In genomic region chr11:61022550-61023391, GRCm38 (mm10) we compare ENCODE assay signal across 9 mouse cellular contexts. TPM values are rescaled to one million over a fixed set of nuclear protein-coding genes. Genes with fewer than 3 reads are reported as not detected.
DNase-seq lines count a peak whose midpoint lies in the region; ATAC-seq and TF ChIP-seq lines count a peak whose summit lies in the region.
"Had no signal": no experiment of that assay in that cellular context is flagged by ENCODE, and none has a peak within 500 bp of the region (broad histone marks: within the 10 kb centered on the region; RNA-seq: fewer than 3 reads in every experiment).

Kcnj12 (plus strand) TSS chr11:61022564.

- intact Hi-C loops in heart, postnatal 25 days (cut with DNase I): loop anchor here (5.0 kb wide), 1 partner anchor 35 kb away; no protein-coding TSS in a partner anchor

- WGBS in liver, postnatal 0 days (ENCODE audit: insufficient replicate concordance): 1% methylated on average over 48 of the region's 81 CpGs

- H3K4me2 ChIP-seq in liver, postnatal 0 days (ENCODE audit: low read depth, low read length): peak within 1 kb of the TSS; percentile 58

- no peak within 1 kb of the TSS for H3K9ac ChIP-seq in liver, postnatal 0 days (replicated peaks)

- no peaks in the 10 kb centered on the region for H3K36me3 ChIP-seq in liver, postnatal 0 days (replicated peaks; ENCODE audit: insufficient read depth, low read length)

- TF ChIP-seq EP300 in liver, postnatal 0 days (IDR thresholded peaks at IDR 0.05; ENCODE audit: low read depth): no peak

- no peak within 1 kb of the TSS for H3K27ac ChIP-seq in liver, postnatal 0 days (ENCODE audit: low read depth)

- TF ChIP-seq CTCF in liver, postnatal 0 days (IDR thresholded peaks at IDR 0.05; ENCODE audit: low read depth): no peak

- H3K27me3 ChIP-seq in liver, postnatal 0 days (ENCODE audit: insufficient read depth, low read length): peaks cover 56% of the 10 kb centered on the region

- H3K9me3 ChIP-seq in liver, postnatal 0 days (ENCODE audit: low read length): no peaks in the 10 kb centered on the region

- peaks cover 4% of the 10 kb centered on the region; the same call in 1 of the 2 replicates for H3K4me1 ChIP-seq in liver, postnatal 0 days (ENCODE audit: insufficient read depth)

- ATAC-seq in liver, postnatal 0 days: no peak
- ATAC-seq in granulocyte monocyte progenitor cell, adult 5-6 weeks (replicated peaks; ENCODE audit: poor library complexity, severe bottlenecking): no peak
- no peak for ATAC-seq in CD4-positive, CD25-positive, alpha-beta regulatory T cell, adult 4 months

- peak within 1 kb of the TSS; percentile 22 for H3K4me3 ChIP-seq in liver, postnatal 0 days (ENCODE audit: low read depth, low read length)

- peak; percentile 53 for DNase-seq in cerebellum, adult 11 months
- DNase-seq in cerebellum, postnatal 4 days (ENCODE audit: low spot score in 2 of 2): no peak
- peak; percentile 23 for DNase-seq in right cerebral cortex, postnatal 4 days
- DNase-seq in right cerebral cortex, postnatal 36 days (ENCODE audit: low spot score in 2 of 2): no peak
- DNase-seq in heart, postnatal 25 days (ENCODE audit: low spot score): no peak
- no peak for DNase-seq in liver, postnatal 0 days

RNA-seq across cellular contexts. Expression of gene Kcnj12, which starts in this region (rescaled TPM):
- total RNA-seq in heart, postnatal 25 days (2021): 10 to 100 TPM; 25.2 to 28.6 TPM
- 0.18 TPM in 1 of 2 replicates, not detected in the other for polyA plus RNA-seq in liver, postnatal 0 days (2015; fragmentation: Nextera tagmentation; extraction: Ambion mirVana)
- total RNA-seq in granulocyte monocyte progenitor cell, adult 5-6 weeks (2014; fragmentation: Nextera tagmentation): not detected in 2 replicates
- not detected in 2 replicates for total RNA-seq in granulocyte monocyte progenitor cell, adult 5-6 weeks (2017)
- not detected for polyA plus RNA-seq in CD4-positive, CD25-positive, alpha-beta regulatory T cell, adult 4 months (2017; shearing (Covaris generic))
- total RNA-seq: common myeloid progenitor, adult 5-6 weeks had no signal

Comparison
In these comparisons a context has a peak if more than half of its experiments do, and no peak if none do; other contexts are left out.
1. RNA of gene Kcnj12 (total RNA-seq): 25.2 to 28.6 TPM in heart, postnatal 25 days; not detected in granulocyte monocyte progenitor cell, adult 5-6 weeks; every median in the first group is over 10 times any median in the second.
2. DNase-seq: peak in cerebellum, adult 11 months (single experiment) and right cerebral cortex, postnatal 4 days (single experiment); none in cerebellum, postnatal 4 days (0 of 2), right cerebral cortex, postnatal 36 days (0 of 2), heart, postnatal 25 days (single experiment) and liver, postnatal 0 days (single experiment).